Mouse (Mus musculus) spleen, postnatal 36 days (tissue): ENCODE data around the gene Metrn.

Source experiments
- DNase-seq, 2 experiments: peaks; one replicate each; pipeline ENCODE4 v3.0.0; 2022; ENCODE audit warnings: low spot score in 2 of 2, mixed read lengths in 1 of 2

The Metrn gene

GRCm38 (mm10) chr17:25831451-25832281 is 34.7 kb upstream of the Metrn start:
- DNase-seq, result no peak

- DNase-seq, result no peak
These were observed 34.0 kb upstream of the Metrn start for GRCm38 (mm10) chr17:25830806-25831431.

- no peak for DNase-seq
These were observed 33.3 kb upstream of the Metrn start for GRCm38 (mm10) chr17:25830200-25830753.

GRCm38 (mm10) chr17:25829558-25830017 is 32.7 kb upstream of the Metrn start:
- DNase-seq, result no peak

GRCm38 (mm10) chr17:25828712-25829557 is 32.0 kb upstream of the Metrn start, which contains the start of gene Jmjd8:
Jmjd8 (plus strand) TSS chr17:25828867.
- DNase-seq, result peak; percentile 69 to 74

- no peak for DNase-seq
These were observed 31.3 kb upstream of the Metrn start for GRCm38 (mm10) chr17:25828223-25828594.

- no peak for DNase-seq
These were observed 30.7 kb upstream of the Metrn start for GRCm38 (mm10) chr17:25827546-25828222.

GRCm38 (mm10) chr17:25827011-25827410 is 30.1 kb upstream of the Metrn start:
- no peak for DNase-seq

- DNase-seq, result no peak
These were observed 29.1 kb upstream of the Metrn start for GRCm38 (mm10) chr17:25825984-25826570.

GRCm38 (mm10) chr17:25825311-25825710 is 28.4 kb upstream of the Metrn start:
- DNase-seq, result no peak

GRCm38 (mm10) chr17:25824362-25825142 is 27.6 kb upstream of the Metrn start:
- DNase-seq, result no peak

GRCm38 (mm10) chr17:25823452-25823851 is 26.5 kb upstream of the Metrn start, which contains the start of gene Wdr24:
Wdr24 (plus strand) TSS chr17:25823627.
- DNase-seq, result peak; percentile 75 to 84

GRCm38 (mm10) chr17:25818851-25819780 is 22.2 kb upstream of the Metrn start:
- DNase-seq, result no peak

GRCm38 (mm10) chr17:25817662-25818061 is 20.7 kb upstream of the Metrn start:
- no peak for DNase-seq

GRCm38 (mm10) chr17:25813471-25813870 is 16.5 kb upstream of the Metrn start:
- DNase-seq, result peak; percentile 61 to 62

- DNase-seq, result no peak
These were observed 14.0 kb upstream of the Metrn start for GRCm38 (mm10) chr17:25810890-25811289.

- DNase-seq, result no peak
These were observed 12.8 kb upstream of the Metrn start for GRCm38 (mm10) chr17:25809606-25810340.
